Mouse (Mus musculus): ENCODE results near the gene 2900026A02Rik. TPM values are rescaled to one million over a fixed set of nuclear protein-coding genes. Genes with fewer than 3 reads are reported as not detected.

Gene 2900026A02Rik
- total RNA-seq, 2 experiments from 2014 or later, result 21.3 to 25.8 TPM

DNA sequence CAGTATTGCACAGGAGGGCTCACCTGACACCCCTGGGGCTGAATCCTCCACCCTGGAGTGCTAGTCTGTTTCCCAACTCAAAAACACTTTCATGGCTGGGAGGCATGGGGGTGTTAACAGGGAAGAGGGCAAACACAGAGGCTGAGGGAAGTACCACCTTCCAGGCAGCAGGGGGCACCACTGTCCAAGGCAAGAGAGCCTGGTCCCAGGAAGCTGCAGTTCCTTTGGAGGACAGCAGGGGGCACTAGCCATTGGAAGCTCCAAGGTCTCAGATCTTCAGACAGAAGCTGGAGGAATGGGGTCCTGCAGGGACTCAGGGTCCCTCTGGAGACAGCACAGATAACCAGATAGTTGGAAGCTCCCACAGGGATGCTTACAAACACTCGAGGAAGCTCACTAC is 121.5 kb downstream of the 2900026A02Rik start:
- peak; percentile 91 for DNase-seq (ENCODE audit: low spot score)

DNA sequence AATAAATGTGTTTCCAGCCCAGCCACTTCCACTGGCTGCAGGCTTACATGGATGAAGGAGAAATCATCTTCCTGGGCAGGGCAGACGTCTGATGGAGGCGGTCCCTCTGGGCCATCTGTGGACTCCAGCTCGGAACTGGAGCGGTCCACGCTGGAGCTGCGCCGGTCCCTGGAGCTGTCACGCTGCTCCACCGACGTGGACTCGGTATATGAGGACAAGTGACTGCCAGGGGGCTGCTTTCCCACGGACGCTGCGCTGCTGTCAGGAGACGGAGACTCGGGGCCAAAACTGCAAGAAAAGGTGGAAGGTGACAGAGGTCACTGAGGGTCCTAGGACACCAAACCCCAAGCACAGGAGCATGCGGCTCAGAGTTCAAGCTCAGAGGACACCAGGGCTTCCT is 123.5 kb downstream of the 2900026A02Rik start:
- no peak for DNase-seq (ENCODE audit: low spot score)

DNA sequence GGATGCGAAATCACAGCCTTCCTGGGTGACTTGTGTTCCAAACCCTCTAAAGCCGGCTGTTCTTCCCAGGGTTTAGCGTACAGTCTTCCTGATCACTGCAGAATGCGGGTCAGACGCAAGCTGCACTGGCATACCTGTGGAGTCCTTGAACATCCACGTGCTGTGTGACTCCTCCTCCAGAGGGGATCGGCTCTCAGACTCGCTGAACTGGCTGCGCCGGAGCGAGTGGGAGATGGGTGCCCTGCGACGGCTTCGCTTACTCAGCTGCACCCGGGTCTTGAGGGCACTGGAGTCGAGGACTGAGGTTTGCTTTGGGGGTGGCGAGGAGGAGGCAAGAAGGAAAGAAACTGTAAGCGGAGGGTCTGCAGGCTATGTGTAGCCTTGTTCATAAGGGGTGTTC is 125.6 kb downstream of the 2900026A02Rik start:
- DNase-seq (ENCODE audit: low spot score), result no peak

DNA sequence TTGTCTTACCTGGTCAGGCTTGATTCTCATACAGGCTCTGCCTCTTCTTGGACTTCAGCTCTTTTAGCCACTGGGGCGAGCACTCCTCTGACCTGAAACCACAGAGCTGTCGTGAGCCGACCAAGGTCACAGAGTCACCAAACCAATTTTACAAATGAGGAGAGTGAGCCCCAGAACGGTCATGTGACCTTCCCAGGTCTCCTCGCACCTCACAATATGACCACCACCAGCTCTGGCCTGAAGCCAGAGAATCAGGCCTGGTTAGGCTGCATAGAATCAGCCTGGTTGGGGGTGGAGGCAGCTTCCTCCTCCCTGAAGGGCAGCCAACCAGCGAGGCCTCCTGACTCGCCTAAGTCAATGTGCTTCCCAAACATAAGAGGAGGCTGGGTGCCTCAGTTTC is 128.6 kb downstream of the 2900026A02Rik start:
- no peak for DNase-seq (ENCODE audit: low spot score)

DNA sequence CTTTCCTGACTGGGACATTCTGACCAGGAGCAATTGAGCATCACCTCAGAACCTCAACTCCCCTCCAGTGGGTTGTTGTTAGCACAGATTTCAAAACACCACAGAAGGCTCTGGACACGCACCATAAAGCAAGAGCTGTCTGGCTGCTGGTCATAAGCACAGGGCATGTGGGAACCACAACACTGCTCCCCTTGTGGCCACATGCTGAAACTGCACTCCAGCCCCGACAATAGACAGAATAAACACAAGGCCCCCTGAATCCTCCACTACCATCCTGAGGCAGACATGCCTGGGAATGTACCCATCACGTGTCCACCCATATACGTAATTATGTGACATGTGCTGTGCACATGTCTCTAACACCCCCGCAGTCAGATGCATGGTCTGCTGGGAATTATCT is 129.9 kb downstream of the 2900026A02Rik start:
- no peak for DNase-seq (ENCODE audit: low spot score)

DNA sequence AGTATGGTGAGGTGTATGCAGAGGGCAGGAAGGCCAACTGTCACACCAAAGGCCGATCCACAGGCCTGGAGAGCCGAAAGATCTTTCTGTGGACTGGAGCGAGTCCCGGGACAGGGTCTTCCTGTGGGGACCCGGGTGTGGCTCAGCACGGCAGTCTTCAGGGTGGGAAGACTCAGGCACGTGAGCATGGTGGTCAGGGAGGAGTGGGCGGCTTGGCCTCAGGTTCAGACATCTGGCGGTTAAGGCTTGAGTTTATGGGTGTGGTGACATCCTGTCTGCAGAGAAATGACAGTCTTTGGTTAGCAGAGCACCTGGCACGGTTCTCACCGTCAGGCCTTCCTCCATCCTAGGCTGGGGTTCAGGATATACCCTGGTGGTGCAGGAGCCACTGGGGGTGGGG is 130.3 kb downstream of the 2900026A02Rik start:
- DNase-seq (ENCODE audit: low spot score), result no peak

DNA sequence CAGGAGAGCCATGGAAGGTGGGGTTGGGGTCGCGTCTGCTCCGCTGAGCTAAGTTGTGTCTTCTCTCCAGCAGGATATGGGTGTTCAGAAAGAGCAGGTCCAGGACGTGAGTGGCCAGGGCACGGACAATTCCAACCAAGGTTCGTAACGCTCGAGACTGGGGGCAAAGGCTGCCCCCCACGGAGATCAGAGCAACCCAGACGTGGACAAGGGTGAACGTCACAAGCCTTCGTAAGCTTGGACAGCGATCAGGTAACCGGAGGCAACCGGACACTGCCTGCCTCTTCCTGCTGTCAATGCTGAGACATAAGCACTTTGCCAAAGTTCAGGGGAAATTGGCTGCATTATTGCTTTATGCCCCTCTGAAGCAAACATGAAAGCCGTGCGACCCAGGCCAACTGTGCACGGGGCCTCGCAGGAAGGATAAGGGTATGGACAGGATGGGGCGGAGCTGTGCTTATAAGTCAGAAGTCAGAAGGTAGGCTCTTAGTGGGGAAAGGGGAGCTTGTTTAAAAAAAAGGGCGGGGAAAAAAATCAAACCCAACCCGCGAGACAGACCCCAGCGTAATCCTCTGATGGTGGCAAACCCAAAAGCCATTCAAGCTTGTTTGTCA is 130.9 kb downstream of the 2900026A02Rik start:
- DNase-seq (ENCODE audit: low spot score), result no peak

DNA sequence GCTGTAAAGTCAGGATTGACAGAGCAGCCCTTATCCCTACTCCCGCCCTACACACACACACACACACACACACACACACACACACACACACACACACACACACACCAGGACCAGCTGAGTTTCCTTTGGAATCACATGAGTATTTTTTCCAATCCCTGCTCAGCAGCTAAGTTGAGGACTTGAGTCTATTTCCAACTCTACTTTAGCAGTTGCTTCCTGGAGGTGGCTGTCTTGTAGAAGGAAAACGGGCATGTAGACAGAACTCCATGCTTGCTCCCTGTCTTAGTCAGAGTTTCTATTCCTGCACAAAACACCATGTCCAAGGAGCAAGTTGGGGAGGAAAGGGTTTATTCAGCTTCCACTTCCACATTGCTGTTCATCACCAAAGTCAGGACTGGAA is 133.6 kb downstream of the 2900026A02Rik start:
- DNase-seq (ENCODE audit: low spot score), result no peak

DNA sequence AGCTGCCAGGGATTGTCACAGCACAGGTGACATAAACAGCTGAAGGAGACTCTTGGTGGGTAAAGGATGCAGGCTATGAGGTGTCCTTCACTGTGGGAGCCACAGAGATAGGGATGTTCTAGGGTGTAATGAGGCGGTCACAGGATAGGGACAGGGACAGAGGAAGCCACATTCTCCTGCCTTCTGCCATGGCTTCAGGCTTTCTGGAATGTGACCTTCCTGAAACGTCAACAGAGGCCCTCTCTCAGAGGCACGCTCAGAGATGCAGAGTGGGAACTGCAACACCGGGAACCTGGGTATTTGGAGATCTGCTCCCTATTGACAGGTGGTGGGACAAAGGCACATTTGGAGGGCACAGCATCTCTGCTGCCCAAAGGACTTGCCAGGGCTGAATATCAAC is 134.0 kb downstream of the 2900026A02Rik start:
- DNase-seq (ENCODE audit: low spot score), result no peak

DNA sequence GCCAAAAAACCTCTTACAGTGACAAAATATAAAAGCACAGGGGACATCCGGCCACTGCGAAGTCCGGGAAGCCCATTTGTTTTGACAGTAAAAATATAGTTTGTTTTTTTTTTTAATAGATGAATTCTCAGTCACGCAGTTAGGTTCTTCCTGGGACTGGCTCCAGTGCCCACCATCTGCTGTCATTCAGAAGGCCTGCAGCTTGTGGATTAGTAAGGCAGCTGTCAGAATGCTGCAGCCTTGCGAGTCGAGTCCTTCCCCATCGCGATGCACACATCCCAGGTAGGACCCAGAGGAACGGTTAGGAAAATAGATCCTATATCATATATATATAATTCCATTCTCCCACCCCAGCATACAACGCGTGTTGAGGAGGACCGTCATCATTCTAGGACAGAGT is 134.6 kb downstream of the 2900026A02Rik start:
- no peak for DNase-seq (ENCODE audit: low spot score)

DNA sequence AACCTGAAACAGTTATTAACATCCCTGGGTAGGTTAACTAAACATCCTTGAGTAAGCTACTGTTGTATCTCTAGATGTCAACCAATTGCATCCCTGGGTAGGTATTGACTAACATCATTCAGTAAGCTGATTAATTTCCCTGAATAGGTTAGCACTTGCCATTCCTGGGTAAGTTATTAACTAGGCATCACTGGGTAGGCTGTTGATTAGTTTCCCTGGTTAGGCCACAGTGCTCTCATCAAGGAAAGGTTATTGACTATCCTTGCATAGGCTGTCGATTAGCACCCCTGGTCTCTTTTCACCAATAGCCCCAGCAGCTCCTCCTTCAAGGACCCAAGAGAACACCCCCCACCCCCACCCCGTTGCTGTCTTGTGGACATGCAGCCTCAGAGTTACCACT is 135.1 kb downstream of the 2900026A02Rik start:
- no peak for DNase-seq (ENCODE audit: low spot score)

DNA sequence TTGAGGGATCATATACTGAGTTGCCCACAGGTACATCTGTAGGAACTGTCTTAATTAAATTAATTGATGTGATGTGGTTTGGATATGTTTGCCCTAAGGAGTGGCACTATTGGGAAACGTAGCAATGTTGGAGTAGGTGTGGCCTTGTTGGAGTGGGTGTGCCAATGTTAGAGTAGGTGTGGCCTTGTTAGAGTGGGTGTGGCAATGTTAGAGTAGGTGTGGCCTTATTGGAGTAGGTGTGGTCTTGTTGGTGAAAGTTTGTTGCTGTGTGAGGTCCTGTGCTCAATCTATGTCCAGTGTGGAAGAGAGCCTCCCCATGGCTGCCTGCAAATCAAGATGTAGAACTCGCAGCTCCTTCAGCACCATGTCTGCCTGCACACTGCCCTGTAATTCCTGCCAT is 136.7 kb downstream of the 2900026A02Rik start:
- no peak for DNase-seq (ENCODE audit: low spot score)

DNA sequence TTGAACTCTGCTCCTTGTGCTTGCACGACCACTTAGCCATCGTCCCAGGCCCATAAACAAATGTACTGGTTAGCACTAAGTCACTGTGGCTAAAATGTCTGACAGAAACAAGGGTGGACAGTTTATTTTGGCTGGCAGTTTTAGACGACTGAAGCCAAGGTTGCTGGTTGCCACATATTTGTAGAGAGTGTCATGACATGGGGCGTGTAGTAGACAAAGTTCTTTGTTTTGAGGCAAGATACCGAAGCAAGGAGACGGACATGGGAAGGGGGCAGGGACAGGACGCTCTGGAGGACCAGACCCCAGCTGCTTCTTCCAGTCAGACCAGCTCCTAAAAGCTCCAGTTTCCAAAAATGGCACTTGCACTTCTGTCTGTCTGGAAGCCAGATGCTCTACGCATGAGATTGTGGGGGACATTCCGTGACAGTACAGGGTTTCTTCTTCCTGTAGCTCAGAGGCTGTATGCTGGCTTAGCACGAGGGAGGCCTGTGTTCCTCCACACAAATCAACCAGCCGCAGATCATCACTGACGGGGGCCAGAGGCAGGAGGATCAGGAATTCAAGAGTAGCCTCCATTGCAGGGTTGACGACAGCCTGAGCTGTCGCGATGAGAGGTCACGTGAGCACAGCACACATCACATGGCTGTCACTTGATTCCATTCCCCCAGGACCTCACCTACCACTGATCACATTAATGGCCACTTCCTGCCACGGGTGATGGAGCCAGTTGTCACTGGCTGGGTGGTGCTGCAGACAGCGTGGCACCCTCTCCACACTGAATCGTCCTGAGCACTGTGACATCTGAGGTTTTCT is 138.5 kb downstream of the 2900026A02Rik start:
- no peak for DNase-seq (ENCODE audit: low spot score)

DNA sequence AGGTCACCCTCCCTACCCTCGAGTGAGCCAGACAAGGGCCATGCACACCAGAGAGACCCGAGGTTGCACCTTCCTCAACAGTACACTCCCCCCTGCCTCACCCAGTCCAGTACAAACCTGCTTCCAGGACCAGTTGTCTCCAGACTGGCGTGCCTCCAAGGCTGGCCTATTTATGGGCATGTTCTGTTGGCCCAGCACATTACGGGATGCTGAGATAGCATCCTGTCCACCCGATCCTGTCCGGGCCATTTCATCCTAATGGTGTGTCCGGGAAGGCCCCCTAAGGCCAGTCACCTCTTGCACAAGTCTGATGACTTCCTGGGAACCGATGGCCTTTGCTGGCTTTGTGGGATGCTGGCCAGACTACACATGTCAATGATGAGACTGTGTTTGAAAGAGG is 139.6 kb downstream of the 2900026A02Rik start, which contains the start of gene Crybb3:
Gene Crybb3 (minus strand): TSS at position 146 of the 400 bp plus-strand sequence.
- DNase-seq (ENCODE audit: low spot score), result no peak

DNA sequence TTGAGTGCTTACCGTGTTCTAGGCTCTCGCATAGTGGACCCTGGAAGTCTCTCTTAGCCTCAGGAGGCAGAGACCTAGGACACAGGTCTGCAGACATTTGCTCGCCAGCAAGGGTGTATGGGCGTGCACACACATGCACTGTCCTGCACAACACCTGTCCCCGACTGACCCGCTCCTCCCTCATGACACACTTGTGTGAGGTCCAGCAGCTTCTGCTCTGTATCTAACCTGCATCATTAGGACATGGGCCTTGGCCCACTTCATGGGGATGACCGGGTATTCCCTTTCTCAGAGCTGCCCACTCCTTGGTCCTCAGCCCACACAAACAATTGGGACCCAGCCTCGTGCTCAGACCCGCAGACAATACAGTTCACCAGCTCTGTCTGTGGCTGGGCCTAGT is 140.0 kb downstream of the 2900026A02Rik start:
- no peak for DNase-seq (ENCODE audit: low spot score)

DNA sequence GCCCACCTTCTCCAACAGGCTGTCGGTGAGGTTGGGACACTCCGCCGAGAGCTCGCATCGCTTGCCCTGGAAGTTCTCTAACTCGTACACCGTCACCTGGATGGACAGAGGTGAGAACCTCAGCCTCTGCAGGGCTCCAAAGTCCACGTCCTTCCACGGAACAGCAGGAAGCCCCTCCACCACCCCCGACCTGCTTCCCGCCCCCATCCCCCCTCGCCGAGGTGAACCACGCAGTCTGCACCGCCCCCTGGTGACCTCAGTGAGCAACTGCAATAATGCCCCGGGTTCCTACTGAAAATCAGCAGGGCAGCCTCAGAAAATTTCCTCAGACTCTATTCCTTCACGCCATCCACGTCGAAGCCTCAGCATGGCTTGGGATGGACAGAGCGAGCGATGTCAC is 141.3 kb downstream of the 2900026A02Rik start:
- no peak for DNase-seq (ENCODE audit: low spot score)

DNA sequence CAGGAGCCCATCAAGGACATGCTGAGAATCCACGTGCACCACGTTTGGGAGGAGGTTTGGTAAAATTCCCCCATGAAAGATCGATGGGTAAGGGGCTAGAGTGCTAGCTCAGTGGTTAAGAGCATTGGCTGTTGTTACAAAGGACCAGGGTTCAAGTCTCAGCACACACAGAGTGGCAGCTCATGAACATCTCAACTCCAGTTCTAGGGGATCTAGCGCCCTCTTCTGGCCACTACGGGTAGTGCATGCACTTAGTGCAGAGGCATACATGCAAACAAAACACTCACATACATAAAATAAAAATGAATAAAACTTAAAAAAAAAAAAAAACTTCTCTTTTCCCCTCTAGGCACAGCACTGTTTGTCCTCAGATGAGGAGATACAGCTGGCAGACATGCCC is 142.3 kb downstream of the 2900026A02Rik start:
- DNase-seq (ENCODE audit: low spot score), result no peak

DNA sequence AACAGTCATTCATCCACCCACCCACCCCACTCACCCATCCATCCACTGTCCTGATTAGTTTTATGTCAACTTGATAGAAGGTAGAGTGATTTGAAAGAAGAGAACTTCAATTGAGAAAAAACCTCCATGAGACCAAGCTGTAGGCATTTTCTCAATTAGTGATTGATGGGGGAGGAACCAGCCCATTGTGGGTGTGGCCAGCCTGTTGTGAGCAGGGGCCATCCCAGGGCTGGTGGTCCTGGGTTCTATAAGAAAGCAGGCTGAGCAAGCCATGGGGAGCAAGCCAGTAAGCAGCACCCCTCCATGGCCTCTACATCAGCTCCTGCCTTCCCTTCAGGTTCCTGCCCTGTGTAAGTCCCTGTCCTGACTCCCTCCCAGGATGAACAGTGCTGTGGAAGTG is 151.0 kb downstream of the 2900026A02Rik start, which contains the start of gene Crybb2:
Gene Crybb2 (minus strand): TSS at position 101 of the 400 bp plus-strand sequence.
- no peak for DNase-seq (ENCODE audit: low spot score)

DNA sequence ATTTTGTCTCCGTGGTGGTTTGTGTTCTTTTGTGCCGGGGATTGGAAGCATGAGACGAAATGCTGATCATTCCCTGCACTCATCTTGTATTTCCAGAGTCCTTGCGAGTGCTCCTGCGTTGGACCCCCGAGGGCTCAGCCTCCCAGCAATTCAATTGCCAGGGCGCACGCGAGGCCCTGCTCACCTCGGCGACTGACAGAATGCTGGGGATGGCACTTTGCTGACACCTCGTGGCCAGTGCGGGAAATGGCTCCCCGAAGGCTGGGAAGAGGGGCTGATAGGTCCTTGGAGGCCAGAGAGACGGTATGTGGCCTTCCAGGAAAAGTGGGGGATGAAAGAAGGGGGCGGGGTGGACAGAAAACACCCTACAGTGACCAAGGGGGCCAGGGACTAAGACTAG is 166.7 kb downstream of the 2900026A02Rik start:
- peak; percentile 84 for DNase-seq (ENCODE audit: low spot score)

DNA sequence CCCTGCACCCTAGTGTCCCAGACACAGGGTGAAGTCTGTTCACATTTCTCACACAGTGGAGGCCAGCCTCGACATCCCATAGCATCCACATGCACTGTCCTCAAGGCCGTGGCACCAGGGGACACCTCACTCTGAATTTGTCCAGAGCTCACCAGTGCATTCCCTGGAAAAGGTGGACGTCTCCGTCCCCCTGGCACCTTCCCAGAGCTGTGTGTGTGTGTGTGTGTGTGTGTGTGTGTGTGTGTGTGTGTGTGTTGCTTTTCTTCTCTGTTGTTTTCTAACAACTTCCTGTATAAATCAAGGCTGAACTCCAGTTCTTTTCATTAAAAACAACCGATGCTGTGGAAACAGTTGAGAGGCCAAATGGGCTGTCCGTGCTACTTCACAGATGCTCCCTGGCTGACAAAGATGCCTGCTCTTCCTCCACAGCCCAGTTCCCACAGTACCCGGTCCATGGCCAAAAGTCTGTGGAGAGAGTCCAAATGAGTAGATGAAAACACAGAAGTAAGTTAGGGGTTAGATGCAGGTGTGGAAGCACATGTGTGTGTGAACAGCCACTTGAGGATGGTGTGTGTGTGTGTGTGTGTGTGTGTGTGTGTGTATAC is 170.4 kb downstream of the 2900026A02Rik start:
- DNase-seq (ENCODE audit: low spot score), result no peak

DNA sequence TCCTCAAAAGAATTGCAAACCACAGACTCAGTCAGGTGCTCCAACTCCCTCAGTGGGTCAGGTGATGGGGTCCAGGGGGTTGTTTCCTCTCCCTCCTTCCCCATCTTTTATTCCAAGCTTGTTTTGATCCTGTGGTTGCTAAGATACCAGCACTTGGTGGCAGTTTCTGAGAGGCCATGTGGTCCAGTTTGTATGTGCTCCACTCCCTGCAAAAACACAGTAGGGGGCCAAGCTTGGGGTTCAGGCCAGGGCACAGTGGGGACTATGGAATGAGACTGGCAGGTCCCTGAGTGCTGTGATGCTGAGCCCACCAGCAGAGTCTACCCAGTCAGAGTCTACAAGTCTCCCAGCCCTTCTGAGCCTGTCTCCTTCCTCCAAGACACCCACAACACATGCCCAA is 171.2 kb downstream of the 2900026A02Rik start:
- DNase-seq (ENCODE audit: low spot score), result no peak

DNA sequence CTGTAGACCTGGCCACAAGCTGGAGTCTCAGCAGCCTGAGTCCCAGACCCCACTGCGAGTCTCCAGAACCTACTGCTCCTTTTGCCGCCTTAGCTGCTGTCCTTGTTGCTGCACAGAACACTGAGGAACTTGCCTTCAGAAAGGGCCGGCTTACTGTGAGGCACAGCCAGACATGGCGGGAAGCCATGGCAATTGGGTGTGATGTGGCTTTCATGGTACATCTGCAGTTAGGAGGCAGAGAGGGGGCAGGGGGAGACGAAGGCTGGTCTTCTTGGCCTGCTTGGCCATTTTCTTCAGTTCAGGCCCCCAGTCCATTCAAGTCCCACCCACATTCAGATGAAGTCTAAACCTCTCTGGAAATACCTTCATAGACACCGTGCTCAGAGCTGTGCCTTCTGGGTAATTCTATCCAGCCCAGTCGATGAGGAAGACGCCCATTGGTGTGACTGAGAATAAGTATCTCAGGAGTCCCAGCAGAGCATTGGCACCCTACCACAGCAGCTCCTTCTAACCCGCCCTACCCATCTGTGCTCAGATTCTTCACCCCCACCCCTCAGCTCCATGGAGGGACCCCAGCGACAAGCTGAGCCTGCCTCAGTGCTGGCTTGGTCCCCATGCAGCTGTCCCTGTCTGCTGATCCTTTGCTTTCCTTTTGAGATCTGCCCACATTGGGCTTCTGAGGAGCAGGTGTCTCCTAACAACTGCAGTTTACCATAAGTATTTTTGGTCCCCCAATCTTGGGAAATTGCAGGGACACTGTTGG is 175.3 kb downstream of the 2900026A02Rik start:
- no peak for DNase-seq (ENCODE audit: low spot score)
